In genomic region chr2:17435217-17435616, GRCm38 (mm10) we compare ENCODE assay signal across 25 mouse cellular contexts.
"Had no signal": no experiment of that assay in that cellular context is flagged by ENCODE, and none has a peak within 500 bp of the region (broad histone marks: within the 10 kb centered on the region; RNA-seq: fewer than 3 reads in every experiment).

No protein-coding gene starts in this region.

- H3K27ac ChIP-seq: kidney, postnatal 0 days; left cerebral cortex, adult 2 months; limb, embryonic 10.5 days; limb, embryonic 13.5 days; liver, embryonic 12.5 days; liver, embryonic 15.5 days; lung, embryonic 15.5 days; midbrain, embryonic 12.5 days; stomach, postnatal 0 days had no signal

- H3K4me3 ChIP-seq: left cerebral cortex, adult 2 months; limb, embryonic 10.5 days; limb, embryonic 13.5 days; liver, embryonic 12.5 days; liver, embryonic 15.5 days; lung, embryonic 15.5 days; megakaryocyte, embryonic 14.5 days; midbrain, embryonic 12.5 days had no signal

- H3K4me2 ChIP-seq: limb, embryonic 13.5 days; liver, embryonic 12.5 days; liver, embryonic 15.5 days; lung, embryonic 15.5 days; midbrain, embryonic 12.5 days had no signal

- ATAC-seq: intestine, postnatal 0 days; liver, embryonic 12.5 days; midbrain, embryonic 16.5 days had no signal

- H3K36me3 ChIP-seq: limb, embryonic 10.5 days; limb, embryonic 13.5 days; liver, embryonic 12.5 days; liver, embryonic 15.5 days; lung, embryonic 15.5 days; midbrain, embryonic 12.5 days had no signal

- H3K27me3 ChIP-seq: limb, embryonic 13.5 days; liver, embryonic 12.5 days; liver, embryonic 15.5 days; lung, embryonic 15.5 days; megakaryocyte, embryonic 14.5 days; midbrain, embryonic 12.5 days had no signal

- H3K4me1 ChIP-seq: limb, embryonic 10.5 days; limb, embryonic 13.5 days; liver, embryonic 12.5 days; liver, embryonic 15.5 days; lung, embryonic 15.5 days; megakaryocyte, embryonic 14.5 days had no signal

- DNase-seq: kidney, adult 2 months; kidney, postnatal 25 days; layer of hippocampus, postnatal 36 days; liver; lung, adult 18-20 months; lung, postnatal 10 days; lung, postnatal 36 days; right cerebral cortex, adult 18-20 months; right cerebral cortex, postnatal 14 days; right cerebral cortex, postnatal 4 days; thymus, adult 2 months; thymus, postnatal 14 days; thymus, postnatal 4 days had no signal

- H3K9me3 ChIP-seq: limb, embryonic 10.5 days; limb, embryonic 13.5 days; liver, embryonic 12.5 days; liver, embryonic 15.5 days; lung, embryonic 15.5 days; megakaryocyte, embryonic 14.5 days; midbrain, embryonic 12.5 days had no signal

- H3K9ac ChIP-seq: limb, embryonic 13.5 days; liver, embryonic 12.5 days; liver, embryonic 15.5 days; lung, embryonic 15.5 days; midbrain, embryonic 12.5 days had no signal
